22 mouse cellular contexts compared by ENCODE assay signal in genomic region chr1:193769546-193769945, GRCm38 (mm10).
"Had no signal": no experiment of that assay in that cellular context is flagged by ENCODE, and none has a peak within 500 bp of the region (broad histone marks: within the 10 kb centered on the region; RNA-seq: fewer than 3 reads in every experiment).

No protein-coding gene starts in this region.

- H3K4me3 ChIP-seq: kidney, embryonic 15.5 days; limb, embryonic 10.5 days; limb, embryonic 13.5 days; liver, embryonic 12.5 days; liver, embryonic 15.5 days; lung, embryonic 15.5 days; megakaryocyte, embryonic 14.5 days; midbrain, embryonic 10.5 days; midbrain, embryonic 13.5 days; myocyte; neural tube, embryonic 13.5 days had no signal

- H3K27ac ChIP-seq: kidney, embryonic 15.5 days; limb, embryonic 10.5 days; limb, embryonic 13.5 days; liver, embryonic 12.5 days; liver, embryonic 15.5 days; lung, embryonic 15.5 days; midbrain, embryonic 10.5 days; midbrain, embryonic 13.5 days; neural tube, embryonic 13.5 days had no signal

- DNase-seq: kidney, adult 11 months; kidney, adult 8-10 months; kidney, postnatal 10 days; kidney, postnatal 36 days; liver; lung, adult 18-20 months; lung, postnatal 10 days; lung, postnatal 36 days; right cerebral cortex, postnatal 25 days; thymus, adult 18-20 months; thymus, postnatal 36 days had no signal
